Mouse (Mus musculus) urinary bladder, adult 18-20 months (tissue): ENCODE data around the gene Sub1.

Source experiments
- DNase-seq, 2 experiments: peaks; one replicate each; pipeline ENCODE4 v3.0.0; 2022; ENCODE audit warnings: low spot score in 2 of 2, mixed read lengths in 2 of 2

Sub1 gene

GRCm38 (mm10) chr15:11996883-11997282, at the start of gene Sub1:
Sub1 (minus strand) TSS chr15:11996983.
- no peak for DNase-seq

GRCm38 (mm10) chr15:12040407-12040710, 43.6 kb upstream of the Sub1 start:
- DNase-seq: no peak

- no peak for DNase-seq
Measured at GRCm38 (mm10) chr15:12039671-12040406, 43.1 kb upstream of the Sub1 start.

- DNase-seq: no peak
Measured at GRCm38 (mm10) chr15:12039256-12039655, 42.5 kb upstream of the Sub1 start.

GRCm38 (mm10) chr15:12037866-12038625, 41.3 kb upstream of the Sub1 start:
- DNase-seq: no peak

- no peak for DNase-seq
Measured at GRCm38 (mm10) chr15:12037217-12037616, 40.4 kb upstream of the Sub1 start.

GRCm38 (mm10) chr15:12036675-12037074, 39.9 kb upstream of the Sub1 start:
- no peak for DNase-seq

GRCm38 (mm10) chr15:12034317-12034716, 37.5 kb upstream of the Sub1 start:
- no peak for DNase-seq

- DNase-seq: no peak
Measured at GRCm38 (mm10) chr15:12033155-12033554, 36.4 kb upstream of the Sub1 start.

- no peak for DNase-seq
Measured at GRCm38 (mm10) chr15:12032512-12032911, 35.7 kb upstream of the Sub1 start.

- no peak for DNase-seq
Measured at GRCm38 (mm10) chr15:12031861-12032260, 35.1 kb upstream of the Sub1 start.

GRCm38 (mm10) chr15:12030221-12030620, 33.4 kb upstream of the Sub1 start:
- no peak for DNase-seq

- no peak for DNase-seq
Measured at GRCm38 (mm10) chr15:12027807-12028206, 31.0 kb upstream of the Sub1 start.

GRCm38 (mm10) chr15:12026932-12027450, 30.2 kb upstream of the Sub1 start:
- DNase-seq: no peak

- no peak for DNase-seq
Measured at GRCm38 (mm10) chr15:12026026-12026425, 29.2 kb upstream of the Sub1 start.

GRCm38 (mm10) chr15:12025341-12025740, 28.6 kb upstream of the Sub1 start:
- DNase-seq: no peak

GRCm38 (mm10) chr15:12024791-12025268, 28.0 kb upstream of the Sub1 start:
- DNase-seq: no peak

GRCm38 (mm10) chr15:12019443-12019842, 22.7 kb upstream of the Sub1 start:
- DNase-seq: no peak

- DNase-seq: no peak
Measured at GRCm38 (mm10) chr15:12018428-12018757, 21.6 kb upstream of the Sub1 start.

- no peak for DNase-seq
Measured at GRCm38 (mm10) chr15:12017700-12018427, 21.1 kb upstream of the Sub1 start.

GRCm38 (mm10) chr15:12014197-12014905, 17.6 kb upstream of the Sub1 start:
- DNase-seq: no peak
